Mouse (Mus musculus): ENCODE data around the gene Dpp6.

The Dpp6 gene

GRCm38 (mm10) chr5:26969941-26970590, 153.1 kb downstream of the Dpp6 start:
- no peak for DNase-seq

- DNase-seq, result no peak
Measured at GRCm38 (mm10) chr5:26973166-26973565, 156.2 kb downstream of the Dpp6 start.

GRCm38 (mm10) chr5:26979348-26979747, 162.3 kb downstream of the Dpp6 start:
- no peak for DNase-seq

- no peak for DNase-seq
Measured at GRCm38 (mm10) chr5:26979755-26980154, 162.8 kb downstream of the Dpp6 start.

GRCm38 (mm10) chr5:26985114-26985513, 168.1 kb downstream of the Dpp6 start:
- DNase-seq, result no peak

- DNase-seq, result peak; percentile 64
Measured at GRCm38 (mm10) chr5:26991587-26991986, 174.6 kb downstream of the Dpp6 start.

- no peak for DNase-seq
Measured at GRCm38 (mm10) chr5:27003537-27003936, 186.5 kb downstream of the Dpp6 start.

- no peak for DNase-seq
Measured at GRCm38 (mm10) chr5:27009157-27009556, 192.2 kb downstream of the Dpp6 start.

- DNase-seq, result no peak
Measured at GRCm38 (mm10) chr5:27010582-27010981, 193.6 kb downstream of the Dpp6 start.

- DNase-seq, result peak; percentile 28
Measured at GRCm38 (mm10) chr5:27018314-27018956, 201.4 kb downstream of the Dpp6 start.

GRCm38 (mm10) chr5:27028611-27029010, 211.6 kb downstream of the Dpp6 start:
- no peak for DNase-seq

GRCm38 (mm10) chr5:27029784-27030183, 212.8 kb downstream of the Dpp6 start:
- peak; percentile 67 for DNase-seq

GRCm38 (mm10) chr5:27034858-27035257, 217.9 kb downstream of the Dpp6 start:
- DNase-seq, result no peak

- DNase-seq, result no peak
Measured at GRCm38 (mm10) chr5:27035291-27035690, 218.3 kb downstream of the Dpp6 start.

- peak; percentile 60 for DNase-seq
Measured at GRCm38 (mm10) chr5:27035891-27036290, 218.9 kb downstream of the Dpp6 start.

- DNase-seq, result no peak
Measured at GRCm38 (mm10) chr5:27037796-27038195, 220.8 kb downstream of the Dpp6 start.

GRCm38 (mm10) chr5:27048167-27048566, 231.2 kb downstream of the Dpp6 start:
- peak; percentile 67 for DNase-seq

- no peak for DNase-seq
Measured at GRCm38 (mm10) chr5:27048926-27049325, 231.9 kb downstream of the Dpp6 start.

- peak; percentile 48 for DNase-seq
Measured at GRCm38 (mm10) chr5:27049341-27050091, 232.5 kb downstream of the Dpp6 start.

GRCm38 (mm10) chr5:27051250-27051649, 234.2 kb downstream of the Dpp6 start:
- DNase-seq, result peak; percentile 67

- peak; percentile 68 for DNase-seq
Measured at GRCm38 (mm10) chr5:27052441-27052840, 235.4 kb downstream of the Dpp6 start.

- DNase-seq, result no peak
Measured at GRCm38 (mm10) chr5:27056436-27056835, 239.4 kb downstream of the Dpp6 start.

GRCm38 (mm10) chr5:27060114-27060513, 243.1 kb downstream of the Dpp6 start:
- DNase-seq, result no peak

- DNase-seq, result no peak
Measured at GRCm38 (mm10) chr5:27063871-27064270, 246.9 kb downstream of the Dpp6 start.
